Mouse (Mus musculus) neutrophil, adult 5-6 weeks (primary cell): ENCODE measurements around the gene Taf1b. TPM values are rescaled to one million over a fixed set of nuclear protein-coding genes. Genes with fewer than 3 reads are reported as not detected.
"Not testable (repeated sequence)": the region's sequence is repeated elsewhere in the genome, so short reads cannot be mapped to it uniquely, and the experiment has no call there.

Experiments used
- ATAC-seq: fragments of 151-379, 151-347 bp; 2 replicates; pipeline ENCODE4 v1.8.0; 2017; ENCODE audit warnings: mild to moderate bottlenecking, moderate TSS enrichment; ENCODE audit not compliant: insufficient number of reproducible peaks, poor library complexity, low FRiP score, severe bottlenecking; ENCODE audit errors: extremely low read depth
- total RNA-seq: library from RNA; stranded (forward); fragments of 200-1000 nt; gene quantifications from 2 replicates; pipeline ENCODE4 v1.2.3, GENCODE M21; 2017

Gene Taf1b
- total RNA-seq: 34.7 and 46.3 TPM in 2 replicates

- ATAC-seq: peak; percentile 81
Observed at GRCm38 (mm10) chr12:24498150-24498840, at the start of gene Taf1b. Gene Taf1b (plus strand): TSS chr12:24498359.

- ATAC-seq: no peak
Observed at GRCm38 (mm10) chr12:24460406-24460805, 37.8 kb upstream of the Taf1b start.

GRCm38 (mm10) chr12:24462121-24462520 is 36.0 kb upstream of the Taf1b start:
- peak; percentile 67 for ATAC-seq

GRCm38 (mm10) chr12:24463490-24463889 is 34.7 kb upstream of the Taf1b start:
- not testable (repeated sequence) for ATAC-seq

GRCm38 (mm10) chr12:24468966-24469365 is 29.2 kb upstream of the Taf1b start:
- no peak for ATAC-seq

- peak; percentile 55; the same call in 1 of the 2 replicates for ATAC-seq
Observed at GRCm38 (mm10) chr12:24470943-24471342, 27.2 kb upstream of the Taf1b start.

GRCm38 (mm10) chr12:24473221-24473620 is 24.9 kb upstream of the Taf1b start:
- ATAC-seq: no peak

- no peak for ATAC-seq
Observed at GRCm38 (mm10) chr12:24484930-24485329, 13.2 kb upstream of the Taf1b start.

GRCm38 (mm10) chr12:24486882-24487281 is 11.3 kb upstream of the Taf1b start:
- no peak for ATAC-seq

- not testable (repeated sequence) for ATAC-seq
Observed at GRCm38 (mm10) chr12:24492507-24492906, 5.7 kb upstream of the Taf1b start.

GRCm38 (mm10) chr12:24493011-24493410 is 5.1 kb upstream of the Taf1b start:
- no peak for ATAC-seq

- peak; percentile 11 for ATAC-seq
Observed at GRCm38 (mm10) chr12:24493412-24493811, 4.7 kb upstream of the Taf1b start.

- ATAC-seq: not testable (repeated sequence)
Observed at GRCm38 (mm10) chr12:24494791-24495190, 3.4 kb upstream of the Taf1b start.

GRCm38 (mm10) chr12:24498841-24499485 is 804 bp downstream of the Taf1b start:
- ATAC-seq: not testable (repeated sequence)

- no peak for ATAC-seq
Observed at GRCm38 (mm10) chr12:24517118-24517517, 19.0 kb downstream of the Taf1b start.

GRCm38 (mm10) chr12:24521076-24521475 is 22.9 kb downstream of the Taf1b start:
- ATAC-seq: no peak

GRCm38 (mm10) chr12:24525065-24525464 is 26.9 kb downstream of the Taf1b start:
- not testable (repeated sequence) for ATAC-seq

GRCm38 (mm10) chr12:24536390-24536789 is 38.2 kb downstream of the Taf1b start:
- no peak for ATAC-seq

GRCm38 (mm10) chr12:24537201-24537600 is 39.0 kb downstream of the Taf1b start:
- ATAC-seq: no peak

- ATAC-seq: no peak
Observed at GRCm38 (mm10) chr12:24537965-24538364, 39.8 kb downstream of the Taf1b start.
